Mouse (Mus musculus) olfactory bulb, adult 2 months (tissue): ENCODE data around the gene E330034G19Rik.

Experiments
- CTCF ChIP-seq: fragments of 200-500 bp; IDR thresholded peaks from 2 replicates; pipeline ENCODE4 v1.5.1; 2012; ENCODE audit warnings: low read depth, mild to moderate bottlenecking, low read length, moderate library complexity; ENCODE audit not compliant: insufficient read depth
- POLR2A ChIP-seq: fragments of 200-500 bp; IDR thresholded peaks from 2 replicates; pipeline ENCODE4 v1.6.1; 2012; ENCODE audit warnings: mild to moderate bottlenecking, low read depth, low read length, moderate library complexity; ENCODE audit not compliant: insufficient read depth

- no peak for TF ChIP-seq CTCF
- TF ChIP-seq POLR2A = no peak
Measured at GRCm38 (mm10) chr14:24275534-24275933, 17.5 kb upstream of the E330034G19Rik start.
